Comparison of ENCODE assay signal across 9 mouse cellular contexts in the genomic region with DNA sequence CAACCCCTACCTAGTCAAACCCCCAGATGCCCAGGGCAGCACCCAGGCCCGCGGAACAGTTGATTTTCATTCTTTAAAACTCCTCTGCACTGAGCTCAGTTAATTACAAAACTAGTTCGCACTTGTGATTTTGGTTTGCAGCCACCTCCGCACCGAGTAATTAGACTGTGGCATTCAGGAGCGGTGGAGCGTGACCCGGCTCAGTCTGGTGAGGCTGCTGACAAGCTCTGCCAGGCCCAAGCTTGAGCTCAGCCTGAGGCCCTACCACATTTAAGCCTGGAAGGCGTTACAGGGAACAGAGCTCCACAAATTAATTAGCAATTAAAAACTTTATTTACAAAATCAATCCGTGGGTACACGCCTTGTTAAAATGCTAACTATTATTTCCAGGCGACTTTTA.
A peak's percentile ranks its signal among the peaks of the same experiment; 100 is the strongest.
DNase-seq lines count a peak whose midpoint lies in the region; ATAC-seq lines count a peak whose summit lies in the region.
"Had no signal": no experiment of that assay in that cellular context is flagged by ENCODE, and none has a peak within 500 bp of the region (broad histone marks: within the 10 kb centered on the region; RNA-seq: fewer than 3 reads in every experiment).

No protein-coding gene starts in this region.

- no peak overlapping the region for H3K4me3 ChIP-seq in embryonic facial prominence, embryonic 13.5 days
- H3K4me3 ChIP-seq in heart, embryonic 11.5 days (ENCODE audit: low read depth, low read length): no peak overlapping the region
- H3K4me3 ChIP-seq: liver, embryonic 15.5 days had no signal

- H3K27ac ChIP-seq in embryonic facial prominence, embryonic 13.5 days: no peak overlapping the region
- H3K27ac ChIP-seq in heart, embryonic 11.5 days (ENCODE audit: low read depth, low read length): no peak overlapping the region
- H3K27ac ChIP-seq: liver, embryonic 15.5 days had no signal

- H3K27me3 ChIP-seq in embryonic facial prominence, embryonic 13.5 days: no peaks in the 10 kb centered on the region
- H3K27me3 ChIP-seq in heart, embryonic 11.5 days (ENCODE audit: control insufficient read depth, insufficient read depth, low read length): no peaks in the 10 kb centered on the region
- H3K27me3 ChIP-seq: liver, embryonic 15.5 days had no signal

- H3K4me1 ChIP-seq in embryonic facial prominence, embryonic 13.5 days: 0 out of 2 replicates have a peak, but pooled peaks cover 3% of the 10 kb centered on the region
- H3K4me1 ChIP-seq in heart, embryonic 11.5 days (ENCODE audit: control insufficient read depth, insufficient read depth, low read length): no peaks in the 10 kb centered on the region
- H3K4me1 ChIP-seq: liver, embryonic 15.5 days had no signal

- H3K9me3 ChIP-seq in embryonic facial prominence, embryonic 13.5 days: no peaks in the 10 kb centered on the region
- no peaks in the 10 kb centered on the region for H3K9me3 ChIP-seq in heart, embryonic 11.5 days (replicated peaks; ENCODE audit: control insufficient read depth, low read length)
- H3K9me3 ChIP-seq: liver, embryonic 15.5 days had no signal

- no peak overlapping the region for H3K4me2 ChIP-seq in embryonic facial prominence, embryonic 13.5 days
- no peak overlapping the region for H3K4me2 ChIP-seq in heart, embryonic 11.5 days
- H3K4me2 ChIP-seq: liver, embryonic 15.5 days had no signal

- ATAC-seq in embryonic facial prominence, embryonic 13.5 days (ENCODE audit: insufficient number of reproducible peaks, insufficient read depth, low FRiP score, low TSS enrichment, low read depth): 0 out of 2 replicates have a peak, but pooled peaks have one; percentile 32
- ATAC-seq in heart, embryonic 11.5 days (replicated peaks; ENCODE audit: insufficient number of reproducible peaks, low FRiP score, low TSS enrichment): no peak

- intact Hi-C loops in left cerebral cortex, postnatal 14 days (cut with DNase I): loop anchor here (10.0 kb wide), 2 partner anchors 153 to 323 kb away; no protein-coding TSS in a partner anchor
- intact Hi-C loops in gastrocnemius, postnatal 36 days (cut with DNase I): no loop called here

- H3K9ac ChIP-seq in embryonic facial prominence, embryonic 13.5 days: no peak overlapping the region
- no peak overlapping the region for H3K9ac ChIP-seq in heart, embryonic 11.5 days (ENCODE audit: low read depth, low read length)
- H3K9ac ChIP-seq: liver, embryonic 15.5 days had no signal

- WGBS in embryonic facial prominence, embryonic 13.5 days: 25% methylated on average over 12 of the region's 12 CpGs
- 71% methylated on average over 12 of the region's 12 CpGs for WGBS in heart, embryonic 11.5 days (ENCODE audit: insufficient replicate concordance)

- no peaks in the 10 kb centered on the region for H3K36me3 ChIP-seq in embryonic facial prominence, embryonic 13.5 days
- H3K36me3 ChIP-seq in heart, embryonic 11.5 days (ENCODE audit: control insufficient read depth, insufficient read depth, low read length): no peaks in the 10 kb centered on the region
- H3K36me3 ChIP-seq: liver, embryonic 15.5 days had no signal

- DNase-seq in brain, embryonic 18.5 days (ENCODE audit: low read depth, low spot score): peak; percentile 49
- peak; percentile 60 for DNase-seq in kidney, adult 18-20 months
- peak; percentile 30 to 48 for DNase-seq in left cerebral cortex, postnatal 14 days (ENCODE audit: low spot score in 2 of 2)
- no peak for DNase-seq in lung, postnatal 14 days
- DNase-seq in spleen, adult 18-20 months: no peak
- no peak for DNase-seq in gastrocnemius, postnatal 36 days

Comparison
In these comparisons a context has a peak if more than half of its experiments do, and no peak if none do; other contexts are left out.
1. DNase-seq: peak in brain, embryonic 18.5 days (single experiment), kidney, adult 18-20 months (single experiment) and left cerebral cortex, postnatal 14 days (2 of 2); none in lung, postnatal 14 days (single experiment), spleen, adult 18-20 months (0 of 2) and gastrocnemius, postnatal 36 days (0 of 2).